Mouse (Mus musculus) ES-Bruce4 (cell line): ENCODE measurements around the gene Pttg1.
A peak's percentile ranks its signal among the peaks of the same experiment; 100 is the strongest.

Source experiments
- CTCF ChIP-seq: IDR thresholded peaks from one replicate; pipeline ENCODE4 v1.8.1; 2011; ENCODE audit warnings: low read depth, low read length
- EP300 ChIP-seq: IDR thresholded peaks from 2 replicates; pipeline ENCODE4 v1.6.1; 2011; ENCODE audit warnings: low read depth, low read length; ENCODE audit not compliant: insufficient read depth

GRCm38 (mm10) chr11:43385055-43385649 lies 40.9 kb downstream of the Pttg1 start:
- TF ChIP-seq CTCF (no peak), EP300 (peak; percentile 7; the same call in 1 of the 2 replicates)
